Mouse (Mus musculus) embryonic facial prominence, embryonic 15.5 days (tissue): ENCODE measurements around the gene 1110017D15Rik. TPM values are rescaled to one million over a fixed set of nuclear protein-coding genes. Genes with fewer than 3 reads are reported as not detected.
"Not testable (repeated sequence)": the region's sequence is repeated elsewhere in the genome, so short reads cannot be mapped to it uniquely, and the experiment has no call there.

Experiments
- ATAC-seq: fragments of 200-750 bp; cut with Nextera tagmentation; 2 replicates; pipeline ENCODE4 v1.8.0; 2017; ENCODE audit warnings: low read depth, moderate TSS enrichment; ENCODE audit not compliant: insufficient number of reproducible peaks, low FRiP score, low TSS enrichment
- H3K27ac ChIP-seq: fragments of 300-500 bp; sonication (generic); replicated peaks from 2 replicates; pipeline ENCODE4 v1.5.1; 2015; ENCODE audit warnings: mild to moderate bottlenecking, inconsistent platforms
- H3K27me3 ChIP-seq: fragments of 300-500 bp; sonication (generic); 2 replicates; pipeline ENCODE4 v1.6.1; 2015; ENCODE audit warnings: inconsistent platforms
- H3K36me3 ChIP-seq: fragments of 300-500 bp; sonication (generic); 2 replicates; pipeline ENCODE4 v1.6.1; 2015; ENCODE audit warnings: mild to moderate bottlenecking, inconsistent platforms
- H3K4me1 ChIP-seq: fragments of 300-500 bp; sonication (generic); 2 replicates; pipeline ENCODE4 v1.6.1; 2015; ENCODE audit warnings: inconsistent platforms
- H3K4me2 ChIP-seq: fragments of 300-500 bp; sonication (generic); replicated peaks from 2 replicates; pipeline ENCODE4 v1.6.1; 2015; ENCODE audit warnings: mild to moderate bottlenecking, inconsistent platforms
- H3K4me3 ChIP-seq: fragments of 300-500 bp; sonication (generic); replicated peaks from 2 replicates; pipeline ENCODE4 v1.5.1; 2015; ENCODE audit warnings: mild to moderate bottlenecking, inconsistent platforms
- H3K9ac ChIP-seq: fragments of 300-500 bp; sonication (generic); 2 replicates; pipeline ENCODE4 v1.6.1; 2015; ENCODE audit warnings: inconsistent platforms
- H3K9me3 ChIP-seq: fragments of 300-500 bp; sonication (generic); replicated peaks from 2 replicates; pipeline ENCODE4 v1.6.1; 2016; ENCODE audit warnings: inconsistent platforms
- WGBS: fragments of 180-500 bp; shearing (Covaris S2); methylation state at CpG from one replicate; pipeline ENCODE4 v1.1.7; 2015; 5-methylcytosine and 5-hydroxymethylcytosine counted together
- polyA plus RNA-seq: library from polyadenylated mRNA; unstranded; fragments of >200 nt; fragmentation: Nextera tagmentation; extraction: Ambion mirVana; gene quantifications from 2 replicates; pipeline ENCODE4 v1.2.1, GENCODE M21; 2015

Gene 1110017D15Rik
- polyA plus RNA-seq, 1 experiment from 2014 or later: 31.4 TPM

GRCm38 (mm10) chr4:41464345-41465286, 52.5 kb downstream of the 1110017D15Rik start, which contains the start of the genes Kif24 and Nudt2:
Gene Kif24 (minus strand): TSS chr4:41464887.
Gene Nudt2 (plus strand): TSS chr4:41465151.
- ATAC-seq: peak; percentile 99
- Histone ChIP-seq H3K27me3 (no peaks in the 10 kb centered on the region), H3K9me3 (no peaks in the 10 kb centered on the region), H3K4me3 (peak within 1 kb of the TSS; percentile 64), H3K9ac (peak within 1 kb of the TSS; percentile 71), H3K4me1 (peaks cover 21% of the 10 kb centered on the region), H3K4me2 (peak within 1 kb of the TSS; percentile 49), H3K27ac (peak within 1 kb of the TSS; percentile 68), H3K36me3 (no peaks in the 10 kb centered on the region)
- WGBS: under 1% methylated on average over 70 of the region's 70 CpGs

DNA sequence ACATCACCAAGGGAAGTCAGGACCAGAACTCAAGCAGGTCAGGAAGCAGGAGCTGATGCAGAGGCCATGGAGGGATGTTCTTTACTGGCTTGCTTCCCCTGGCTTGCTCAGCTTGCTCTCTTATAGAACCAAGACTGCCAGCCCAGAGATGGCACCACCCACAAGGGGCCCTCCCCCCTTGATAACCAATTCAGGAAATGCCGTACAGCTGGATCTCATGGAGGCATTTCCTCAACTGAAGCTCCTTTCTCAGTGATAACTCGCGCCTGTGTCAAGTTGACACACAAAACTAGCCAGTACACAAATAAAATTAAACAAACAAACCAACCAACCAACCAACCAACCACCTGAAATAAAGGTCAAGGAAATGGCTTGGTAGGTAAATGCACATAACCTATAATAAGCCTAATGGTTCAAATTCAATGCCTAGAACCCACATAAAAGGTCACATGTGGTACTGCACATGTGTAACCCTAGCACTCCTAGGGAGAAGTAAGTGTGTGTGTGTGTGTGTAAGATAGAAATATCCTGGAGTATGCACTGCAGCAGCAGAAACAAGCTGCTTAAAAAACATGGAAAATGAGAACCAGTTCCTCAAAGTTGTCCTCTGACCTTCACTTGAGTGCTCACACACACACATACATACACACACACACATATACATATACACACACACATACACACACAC, 53.9 kb downstream of the 1110017D15Rik start:
- H3K36me3 ChIP-seq, H3K4me3 ChIP-seq, H3K27ac ChIP-seq, H3K9me3 ChIP-seq, H3K9ac ChIP-seq, H3K27me3 ChIP-seq, ATAC-seq: not testable (repeated sequence)
- Histone ChIP-seq H3K4me1 (peaks cover 16% of the 10 kb centered on the region; the same call in 1 of the 2 replicates), H3K4me2 (peak overlapping the region; percentile 49)
- 54% methylated on average over 3 of the region's 3 CpGs for WGBS

DNA sequence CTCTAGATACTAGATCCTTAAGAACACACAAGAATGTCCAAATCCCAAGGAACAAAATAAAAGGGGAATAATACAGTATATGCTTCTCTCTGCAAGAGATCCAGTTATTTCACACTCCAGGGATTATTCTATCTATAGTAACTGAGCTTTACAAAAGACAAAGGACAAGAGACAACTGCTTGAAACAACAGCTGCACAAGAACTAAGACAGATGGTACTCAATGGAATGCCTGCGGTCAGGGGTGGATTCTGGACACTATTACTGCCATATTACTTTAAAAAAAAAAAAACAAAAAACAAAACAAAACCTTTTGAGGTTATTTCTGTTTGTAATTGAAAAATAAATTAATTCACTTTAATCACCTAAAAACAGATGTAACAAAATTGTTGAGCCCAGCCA, 56.4 kb downstream of the 1110017D15Rik start:
- Histone ChIP-seq H3K9ac (no peak overlapping the region), H3K36me3 (no peaks in the 10 kb centered on the region), H3K4me2 (no peak overlapping the region), H3K27ac (no peak overlapping the region), H3K4me1 (peaks cover 13% of the 10 kb centered on the region; the same call in 1 of the 2 replicates), H3K9me3 (no peaks in the 10 kb centered on the region), H3K27me3 (no peaks in the 10 kb centered on the region), H3K4me3 (no peak overlapping the region)
- WGBS: 83% methylated on average over 1 of the region's 1 CpGs
- ATAC-seq: no peak

Other genes with a start within 250 kb of the 1110017D15Rik start
- 59.8 and 64.4 TPM in 2 replicates for gene Ubap2, start 242.2 kb downstream of the 1110017D15Rik start, polyA plus RNA-seq
- 59.7 and 60.8 TPM in 2 replicates for gene Dcaf12, start 202.4 kb downstream of the 1110017D15Rik start, polyA plus RNA-seq
- 54.0 and 54.1 TPM in 2 replicates for gene Ubap1, start 168.3 kb downstream of the 1110017D15Rik start, polyA plus RNA-seq
- 7.3 and 8.9 TPM in 2 replicates for gene Kif24, start 52.4 kb downstream of the 1110017D15Rik start, polyA plus RNA-seq
- gene Nudt2, start 52.2 kb downstream of the 1110017D15Rik start, polyA plus RNA-seq: 47.0 and 47.1 TPM in 2 replicates
- gene AI464131, start 14.3 kb downstream of the 1110017D15Rik start, polyA plus RNA-seq: 7.6 and 7.7 TPM in 2 replicates
- 3.2 and 3.6 TPM in 2 replicates for gene Fam219a, start 52.2 kb upstream of the 1110017D15Rik start, polyA plus RNA-seq
- gene Dnaic1, start 52.4 kb upstream of the 1110017D15Rik start, polyA plus RNA-seq: 3.3 and 4.6 TPM in 2 replicates
- gene Enho, start 123.0 kb upstream of the 1110017D15Rik start, polyA plus RNA-seq: 23.8 and 27.3 TPM in 2 replicates
- gene Cntfr, start 179.8 kb upstream of the 1110017D15Rik start, polyA plus RNA-seq: 16.2 and 19.0 TPM in 2 replicates
- gene Il11ra1, start 182.7 kb upstream of the 1110017D15Rik start, polyA plus RNA-seq: 407 and 429 TPM in 2 replicates
- gene Rpp25l, start 196.2 kb upstream of the 1110017D15Rik start, polyA plus RNA-seq: 70.0 and 79.8 TPM in 2 replicates
- 139 and 146 TPM in 2 replicates for gene Dctn3, start 205.8 kb upstream of the 1110017D15Rik start, polyA plus RNA-seq
- 0.12 and 0.16 TPM in 2 replicates for gene Arid3c, start 213.8 kb upstream of the 1110017D15Rik start, polyA plus RNA-seq
- gene Galt, start 237.9 kb upstream of the 1110017D15Rik start, polyA plus RNA-seq: 41.4 and 45.5 TPM in 2 replicates
- gene Sigmar1, start 238.8 kb upstream of the 1110017D15Rik start, polyA plus RNA-seq: 75.9 and 79.7 TPM in 2 replicates